ENCODE assay signal across 24 mouse cellular contexts in genomic region chr9:95178170-95178569, GRCm38 (mm10).
"Had no signal": no experiment of that assay in that cellular context is flagged by ENCODE, and none has a peak within 500 bp of the region (broad histone marks: within the 10 kb centered on the region; RNA-seq: fewer than 3 reads in every experiment).

No protein-coding gene starts in this region.

- ATAC-seq: intestine, embryonic 16.5 days; midbrain, embryonic 13.5 days; midbrain, embryonic 16.5 days had no signal

- H3K4me1 ChIP-seq: megakaryocyte, embryonic 14.5 days had no signal

- H3K9me3 ChIP-seq: limb, embryonic 10.5 days; limb, embryonic 13.5 days; lung, embryonic 15.5 days; midbrain, embryonic 10.5 days; midbrain, embryonic 13.5 days; neural tube, embryonic 13.5 days had no signal

- H3K9ac ChIP-seq: limb, embryonic 13.5 days; lung, embryonic 15.5 days; midbrain, embryonic 13.5 days; neural tube, embryonic 13.5 days had no signal

- H3K27me3 ChIP-seq: lung, embryonic 15.5 days; midbrain, embryonic 13.5 days; neural tube, embryonic 13.5 days had no signal

- H3K27ac ChIP-seq: layer of hippocampus, adult 2 months; limb, embryonic 10.5 days; limb, embryonic 13.5 days; lung, embryonic 15.5 days; midbrain, embryonic 10.5 days; midbrain, embryonic 13.5 days; neural tube, embryonic 13.5 days; stomach, postnatal 0 days had no signal

- H3K4me2 ChIP-seq: limb, embryonic 13.5 days; lung, embryonic 15.5 days; midbrain, embryonic 13.5 days; neural tube, embryonic 13.5 days had no signal

- H3K4me3 ChIP-seq: layer of hippocampus, adult 2 months; limb, embryonic 10.5 days; limb, embryonic 13.5 days; lung, embryonic 15.5 days; megakaryocyte, embryonic 14.5 days; midbrain, embryonic 10.5 days; midbrain, embryonic 13.5 days; myocyte; neural tube, embryonic 13.5 days had no signal

- H3K36me3 ChIP-seq: limb, embryonic 10.5 days; limb, embryonic 13.5 days; lung, embryonic 15.5 days; midbrain, embryonic 10.5 days; midbrain, embryonic 13.5 days; neural tube, embryonic 13.5 days had no signal

- DNase-seq: kidney, adult 18-20 months; kidney, adult 9 months; kidney, postnatal 25 days; layer of hippocampus, adult 9-11 months; lung, adult 18-20 months; lung, postnatal 10 days; lung, postnatal 36 days; retina, postnatal 1 day; right cerebral cortex, postnatal 25 days; thymus, adult 2 months; thymus, postnatal 14 days; thymus, postnatal 4 days had no signal
